Mouse (Mus musculus) heart, postnatal 0 days (tissue): Measurements from ENCODE around the gene Tmem204.

ENCODE experiments used
- CTCF ChIP-seq: IDR thresholded peaks from 2 replicates; pipeline ENCODE4 v1.5.1; 2016; ENCODE audit warnings: antibody characterized with exemption, control low read depth, low read depth
- EP300 ChIP-seq: IDR thresholded peaks from 2 replicates; pipeline ENCODE4 v1.6.1; 2016; ENCODE audit warnings: antibody characterized with exemption, low read depth

DNA sequence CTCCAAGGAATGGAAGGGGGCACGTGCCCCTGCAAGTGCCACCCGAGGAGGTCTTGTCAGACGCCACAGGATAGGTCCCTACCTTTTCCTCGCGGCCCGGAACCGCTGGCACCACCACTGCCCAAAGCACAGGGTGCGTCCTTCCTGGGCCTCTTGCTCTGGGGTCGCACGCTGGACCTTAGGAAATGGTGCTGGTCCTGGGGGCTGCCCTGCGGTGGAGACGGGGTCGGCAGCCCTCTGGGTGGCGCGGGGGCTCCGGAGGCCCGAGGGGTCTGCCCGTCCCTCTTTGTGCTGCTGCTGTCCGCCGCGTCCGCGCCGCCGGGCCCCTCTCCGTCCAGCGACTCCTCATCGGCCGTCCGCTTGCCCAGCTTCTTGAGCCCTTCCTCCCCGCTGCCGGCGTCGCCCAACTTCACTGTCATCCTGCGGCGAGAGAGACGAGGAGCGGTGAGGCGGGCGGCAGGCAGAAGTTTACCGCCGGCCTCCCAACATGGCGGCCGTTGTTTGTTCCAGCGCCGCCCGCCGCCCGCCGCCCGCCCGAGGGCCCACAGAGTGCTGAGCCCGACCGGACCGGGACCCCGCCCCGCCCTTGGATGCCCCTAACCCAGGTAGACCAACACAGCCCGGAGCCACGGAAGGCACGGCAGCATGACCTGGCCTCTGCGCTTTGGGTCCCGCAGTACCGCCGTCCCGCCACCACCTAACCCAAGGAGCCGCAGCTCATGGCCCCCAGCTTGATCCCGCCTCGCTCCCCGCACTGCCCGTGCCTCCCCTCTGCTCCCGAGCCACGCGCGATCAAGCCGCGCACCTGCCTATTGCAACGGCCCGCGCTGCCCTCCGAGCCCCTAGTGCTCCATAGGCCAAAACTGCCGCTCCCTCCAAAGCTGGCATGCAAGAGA lies 69.5 kb downstream of the Tmem204 start:
- TF ChIP-seq CTCF (no peak), EP300 (no peak)
